Mouse (Mus musculus): ENCODE measurements around the gene Rgp1.
"Not testable (repeated sequence)": the region's sequence is repeated elsewhere in the genome, so short reads cannot be mapped to it uniquely, and the experiment has no call there.

Gene Rgp1

DNA sequence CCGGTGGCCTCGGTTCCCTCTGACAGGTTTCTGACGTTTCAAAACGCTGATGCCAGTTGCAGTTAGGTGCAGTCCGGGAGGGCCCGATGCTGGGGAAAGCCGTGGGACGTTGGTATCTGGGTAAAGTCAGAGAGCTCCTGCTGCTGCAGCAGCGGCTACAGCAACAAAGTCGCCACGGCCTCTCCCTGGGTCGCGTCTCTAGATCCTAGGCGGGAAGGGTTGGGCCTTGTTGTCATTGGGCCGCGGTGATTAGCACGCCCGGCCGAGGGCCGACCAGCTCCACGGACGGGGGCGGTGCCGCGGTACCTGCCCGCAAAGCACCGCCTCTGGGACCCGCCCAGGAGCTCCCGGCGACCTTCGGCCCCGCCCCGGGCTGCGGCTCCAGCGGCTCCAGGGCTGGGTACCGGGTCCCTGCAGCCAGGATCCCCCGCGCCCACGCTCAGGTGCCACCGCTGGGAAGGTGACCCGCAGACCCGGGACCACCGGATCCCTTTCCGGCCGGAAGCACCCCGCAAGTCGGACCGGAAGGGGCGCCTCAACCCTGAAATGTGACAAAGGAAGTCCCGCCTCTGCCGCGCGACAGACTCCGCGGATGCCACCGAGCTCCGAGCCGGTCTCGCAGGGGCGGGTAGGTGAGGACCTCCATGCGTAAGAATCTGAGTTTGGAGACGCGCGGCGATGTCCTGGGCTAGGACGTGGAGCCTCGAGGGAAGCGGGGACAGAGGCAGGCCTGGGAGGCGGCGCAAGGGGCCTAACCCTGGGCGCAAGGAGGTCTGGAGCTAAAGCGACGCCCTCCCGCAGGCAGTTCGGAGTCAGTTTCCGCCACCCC lies at the start of gene Rgp1, which contains the start of gene Gba2:
Gene Rgp1 (plus strand): TSS at position 340 of the 829 bp plus-strand sequence.
Gene Gba2 (minus strand): TSS at position 498 of the 829 bp plus-strand sequence.
- DNase-seq (ENCODE audit: low spot score in 2 of 2): peak; percentile 92 to 95

GRCm38 (mm10) chr4:43530081-43530501 lies 48.4 kb upstream of the Rgp1 start:
- DNase-seq (ENCODE audit: low spot score in 2 of 2): no peak

DNA sequence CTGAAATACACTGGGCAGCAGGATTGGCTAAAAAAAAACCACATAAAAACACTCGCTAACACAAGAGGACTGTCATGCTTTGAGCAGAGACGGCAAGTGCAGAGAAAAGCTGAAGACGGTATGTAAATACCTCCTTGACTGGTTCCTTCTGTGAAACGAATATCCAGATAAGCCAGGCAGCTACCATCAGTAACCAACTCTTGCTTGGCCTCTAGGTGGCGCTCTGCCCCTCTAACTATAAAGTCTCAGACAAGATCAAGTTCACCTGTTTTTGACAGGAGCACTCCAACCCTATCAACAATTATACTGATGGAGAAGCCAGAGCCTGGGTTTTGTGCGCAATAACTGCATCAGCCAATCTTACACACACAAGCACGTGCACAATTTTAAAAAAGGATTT lies 47.9 kb upstream of the Rgp1 start:
- DNase-seq (ENCODE audit: low spot score in 2 of 2): peak; percentile 79 to 92

GRCm38 (mm10) chr4:43533270-43533669 lies 45.2 kb upstream of the Rgp1 start:
- DNase-seq (ENCODE audit: low spot score in 2 of 2): no peak

DNA sequence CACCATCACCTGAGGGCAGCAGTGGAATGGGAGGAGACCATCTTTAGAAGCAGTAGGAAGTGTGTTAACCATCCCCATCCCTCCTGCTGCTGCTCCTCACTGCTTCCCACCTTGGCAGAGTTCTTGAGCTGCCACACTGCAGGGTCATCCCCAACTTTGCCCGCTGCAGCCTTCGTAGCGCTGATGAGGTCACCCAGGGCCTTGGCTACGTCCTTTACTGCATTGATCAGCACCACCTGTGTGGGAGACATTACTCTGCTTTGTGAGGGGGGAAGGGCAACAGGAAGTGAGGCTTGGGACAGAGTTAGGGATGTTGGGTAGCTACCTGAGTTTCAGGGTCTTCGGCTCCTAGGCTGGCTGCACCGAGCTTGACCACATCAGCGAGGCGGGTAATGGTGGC lies 42.9 kb upstream of the Rgp1 start:
- no peak for DNase-seq (ENCODE audit: low spot score in 2 of 2)

GRCm38 (mm10) chr4:43536031-43536430 lies 42.5 kb upstream of the Rgp1 start:
- DNase-seq (ENCODE audit: low spot score in 2 of 2): no peak

GRCm38 (mm10) chr4:43542044-43542443 lies 36.5 kb upstream of the Rgp1 start:
- DNase-seq (ENCODE audit: low spot score in 2 of 2): no peak

DNA sequence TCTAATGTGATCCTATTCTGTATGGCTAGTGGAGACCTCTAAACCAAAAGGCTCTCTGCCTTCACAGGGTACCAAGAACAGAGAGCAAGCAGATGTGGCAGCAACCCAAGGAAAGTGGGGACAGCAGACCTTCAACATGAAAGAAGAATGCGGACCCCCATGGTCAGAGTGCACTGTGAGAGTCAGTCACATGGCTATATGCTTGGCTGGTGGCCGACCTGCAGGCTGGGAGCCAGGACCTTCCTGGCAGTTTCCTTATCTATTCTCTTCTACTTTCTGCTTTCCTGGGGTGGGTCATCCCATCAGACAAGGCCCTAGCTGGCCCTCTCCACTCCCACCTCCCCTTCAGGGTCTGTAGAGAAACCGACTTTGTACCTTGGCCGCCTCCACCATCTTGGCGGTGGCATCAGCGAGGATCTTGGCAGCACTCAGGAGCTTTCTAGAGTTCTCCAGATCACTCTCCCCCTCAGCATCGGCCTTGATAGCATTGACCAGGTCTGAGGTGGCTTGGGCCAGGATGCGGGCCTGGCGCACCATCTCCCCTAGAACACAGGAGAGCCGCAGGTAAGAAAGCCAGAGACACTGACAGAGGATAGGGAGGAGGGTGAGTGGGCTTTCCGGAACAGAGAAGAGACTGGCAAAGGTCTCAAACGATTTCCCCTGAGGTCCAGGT lies 32.0 kb upstream of the Rgp1 start:
- DNase-seq (ENCODE audit: low spot score in 2 of 2): no peak

DNA sequence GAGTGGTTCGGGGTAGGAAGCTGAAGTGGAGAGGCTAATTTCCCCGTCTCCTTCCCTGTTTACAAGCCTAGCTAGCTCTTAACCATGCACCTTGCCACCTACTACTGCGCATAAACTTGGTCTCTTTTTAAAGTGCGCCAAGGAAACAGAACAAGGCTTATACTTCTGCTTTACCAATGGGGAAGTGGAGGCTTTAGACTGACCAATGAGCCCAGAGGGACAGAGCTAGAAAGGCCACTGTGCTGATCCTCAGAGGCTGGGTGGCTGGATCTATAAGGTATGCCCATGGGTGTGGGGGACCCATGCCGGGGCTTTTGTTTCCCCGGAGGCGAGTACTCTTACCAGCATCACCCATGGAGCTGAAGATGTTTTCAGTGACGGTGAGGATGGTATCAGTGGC lies 31.4 kb upstream of the Rgp1 start:
- DNase-seq (ENCODE audit: low spot score in 2 of 2): no peak

GRCm38 (mm10) chr4:43549055-43549454 lies 29.5 kb upstream of the Rgp1 start:
- no peak for DNase-seq (ENCODE audit: low spot score in 2 of 2)

- DNase-seq (ENCODE audit: low spot score in 2 of 2): not testable (repeated sequence)
These were observed 26.7 kb upstream of the Rgp1 start for GRCm38 (mm10) chr4:43551854-43552253.

DNA sequence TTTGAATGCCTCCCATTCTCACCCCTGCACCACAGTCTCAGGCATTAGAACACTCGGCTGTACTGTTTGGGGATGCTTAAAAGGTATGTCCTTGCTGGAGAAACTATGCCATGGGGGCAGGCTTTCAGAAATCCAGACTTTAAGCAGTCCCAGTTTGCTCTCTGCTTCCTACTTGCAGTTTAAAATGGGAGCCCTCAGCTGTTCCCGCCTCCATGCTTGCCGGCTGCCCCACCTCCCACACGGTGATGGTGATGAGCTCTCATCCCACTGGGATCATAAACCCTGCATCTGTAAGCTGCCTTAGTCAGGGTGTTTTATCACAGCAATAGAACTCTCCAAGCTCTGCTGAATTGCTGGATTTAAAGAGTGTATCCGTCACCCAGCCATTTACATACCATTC lies 26.1 kb upstream of the Rgp1 start:
- DNase-seq (ENCODE audit: low spot score in 2 of 2): no peak

- no peak for DNase-seq (ENCODE audit: low spot score in 2 of 2)
These were observed 24.6 kb upstream of the Rgp1 start for GRCm38 (mm10) chr4:43553891-43554290.

DNA sequence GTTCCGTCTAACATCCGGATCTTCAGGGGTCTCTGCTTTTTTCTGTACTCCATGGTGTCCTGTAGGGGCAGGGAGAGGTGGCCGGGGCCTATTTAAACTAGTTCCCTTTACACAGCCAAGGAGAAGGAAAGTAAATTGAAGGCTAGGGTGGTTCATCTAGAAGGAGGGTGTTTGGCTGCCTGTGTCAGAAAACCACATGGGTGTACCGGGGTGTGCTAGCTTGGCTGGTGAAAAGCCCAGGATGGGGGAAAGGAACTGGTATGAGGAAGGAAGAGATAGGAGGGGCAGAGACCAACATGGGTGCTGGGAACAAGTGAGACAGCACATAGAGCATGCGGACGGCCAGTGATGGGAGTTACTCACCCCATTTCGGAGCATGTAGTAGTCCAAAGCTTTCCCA lies 22.6 kb upstream of the Rgp1 start:
- no peak for DNase-seq (ENCODE audit: low spot score in 2 of 2)

DNA sequence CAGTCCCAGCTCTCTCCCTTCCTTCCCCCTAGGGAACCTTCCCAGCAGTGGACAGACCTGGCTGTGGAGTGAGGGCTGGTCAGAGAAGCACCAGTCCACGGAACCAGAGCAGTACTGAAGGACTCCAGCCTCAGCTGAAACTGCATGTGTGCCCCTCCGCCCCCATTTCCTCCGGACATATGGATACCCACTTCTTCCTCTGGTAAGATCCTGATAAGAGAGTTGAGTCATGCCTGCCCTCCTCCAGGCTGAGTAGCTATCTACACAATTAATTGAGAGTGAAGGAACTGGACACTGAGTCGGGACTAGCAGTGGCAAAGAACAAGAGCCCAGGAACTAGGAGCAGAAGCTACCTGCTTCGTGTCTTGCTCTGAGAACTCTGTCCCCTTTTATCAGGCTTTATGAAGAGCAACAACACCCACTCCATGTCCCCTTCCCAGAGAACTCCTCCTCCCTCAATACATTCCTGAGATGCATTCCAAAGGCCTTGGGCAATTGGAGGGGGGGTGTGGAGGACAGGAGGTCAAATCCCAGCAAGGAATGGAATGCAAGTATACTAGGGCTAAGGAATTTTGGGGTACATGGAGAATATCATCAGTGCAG lies 20.4 kb upstream of the Rgp1 start:
- peak in 1 of 2 experiments; percentile 27 for DNase-seq (ENCODE audit: low spot score in 2 of 2)

- DNase-seq (ENCODE audit: low spot score in 2 of 2): peak; percentile 70 to 82
These were observed 19.7 kb upstream of the Rgp1 start for GRCm38 (mm10) chr4:43558631-43559356.

DNA sequence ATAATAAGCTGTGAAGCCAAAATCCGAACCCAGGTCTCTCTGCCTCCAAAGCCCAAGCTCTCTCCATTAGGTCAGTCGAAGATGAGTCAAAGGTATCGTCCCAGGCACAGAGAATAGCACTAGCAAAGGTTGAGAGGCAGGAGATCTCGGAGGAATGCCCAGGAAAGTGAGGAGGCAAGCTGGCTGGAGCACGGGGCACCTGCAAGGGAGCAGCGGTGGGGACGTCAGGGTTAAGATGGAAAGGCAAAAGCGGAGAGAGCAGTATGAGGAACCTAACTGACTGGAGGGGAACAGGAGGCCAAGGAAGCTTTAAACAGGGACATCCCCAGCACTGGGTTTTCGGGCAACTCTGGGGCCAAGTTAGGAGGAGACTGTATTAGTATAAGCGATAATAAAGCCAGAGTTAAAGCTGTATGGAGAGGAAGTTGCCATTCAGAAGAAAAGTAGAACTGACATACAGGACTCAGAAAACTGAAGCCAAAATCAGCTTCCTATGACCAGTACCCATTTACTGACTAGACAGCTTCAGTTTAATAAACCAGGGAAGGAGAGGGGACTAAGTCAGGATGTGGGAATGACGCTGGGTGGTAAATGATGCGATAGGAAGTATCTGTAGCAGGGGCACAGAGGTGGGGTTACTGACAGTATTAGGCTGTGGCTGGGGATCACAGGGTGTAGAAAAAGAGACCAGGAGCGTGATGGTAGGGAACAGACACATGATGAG lies 18.8 kb upstream of the Rgp1 start:
- DNase-seq (ENCODE audit: low spot score in 2 of 2): peak in 1 of 2 experiments; percentile 23

DNA sequence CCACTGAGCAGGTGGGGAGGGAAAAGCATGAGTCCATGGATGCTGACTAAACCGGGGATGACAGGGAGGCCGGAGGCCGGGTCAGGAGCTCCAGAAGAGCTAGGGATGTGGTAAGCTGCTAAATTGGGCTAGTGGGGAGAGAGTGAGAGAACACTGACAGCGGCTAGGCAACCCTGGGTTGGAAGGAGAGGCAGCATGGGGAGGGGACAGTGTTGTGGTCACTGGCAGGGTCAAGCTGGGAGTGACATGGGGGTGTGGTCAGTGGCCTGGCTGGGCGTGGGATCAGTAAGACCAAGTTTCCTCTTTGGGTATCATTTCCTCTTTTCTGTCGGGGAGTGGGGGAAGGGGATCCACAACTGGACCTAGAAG lies 18.3 kb upstream of the Rgp1 start:
- peak; percentile 61 to 72 for DNase-seq (ENCODE audit: low spot score in 2 of 2)

DNA sequence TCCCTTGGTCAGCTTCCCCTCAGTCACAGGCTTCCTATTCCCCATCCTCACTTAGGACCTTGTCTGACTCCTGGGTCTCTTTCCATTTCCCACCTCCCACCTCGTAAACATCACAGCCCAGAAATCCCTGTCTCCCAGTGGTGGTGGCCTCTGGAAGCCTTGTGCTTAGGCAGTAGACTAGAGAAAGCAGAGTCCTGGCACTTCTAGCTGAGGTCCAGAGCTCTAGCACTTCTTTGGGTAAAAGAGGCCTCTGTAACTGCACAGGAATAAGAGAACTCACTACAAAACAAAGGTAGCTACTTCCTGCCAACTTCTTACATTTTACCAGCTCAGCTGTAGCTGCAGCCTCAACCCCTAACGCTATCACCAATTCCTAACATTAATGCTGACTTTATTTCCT lies 17.5 kb upstream of the Rgp1 start:
- DNase-seq (ENCODE audit: low spot score in 2 of 2): no peak

GRCm38 (mm10) chr4:43561436-43561996 lies 17.0 kb upstream of the Rgp1 start:
- peak in 1 of 2 experiments; percentile 72 for DNase-seq (ENCODE audit: low spot score in 2 of 2)

All from spleen, postnatal 4 days (tissue).